Mouse (Mus musculus) kidney, adult 9 months (tissue): ENCODE results near the gene Igfbpl1.
A peak's percentile ranks its signal among the peaks of the same experiment; 100 is the strongest.

Experiments
- DNase-seq: peaks from one replicate; pipeline ENCODE4 v3.0.0; 2022

Igfbpl1 gene

DNA sequence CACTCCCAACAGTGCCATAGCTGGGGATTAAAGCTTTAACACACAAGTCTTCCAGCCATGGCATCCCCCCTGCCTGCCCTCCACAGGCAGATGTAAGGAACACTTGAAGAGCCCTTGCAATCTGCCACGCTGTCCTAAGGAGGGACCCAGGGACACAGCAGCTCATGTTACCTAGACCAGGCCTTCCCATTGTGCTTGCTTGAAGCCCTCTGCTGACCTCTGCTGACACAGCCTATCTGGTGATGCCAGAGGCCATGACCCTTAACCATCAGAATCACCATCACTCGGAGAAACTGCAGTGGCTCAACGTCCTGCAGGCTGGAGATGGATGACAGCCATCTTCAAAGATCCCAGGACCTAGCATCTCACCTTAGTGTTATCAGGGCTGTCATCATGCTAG is 4.7 kb downstream of the Igfbpl1 start:
- no peak for DNase-seq

GRCm38 (mm10) chr4:45820074-45820830 is 6.5 kb downstream of the Igfbpl1 start:
- DNase-seq = peak; percentile 62

DNA sequence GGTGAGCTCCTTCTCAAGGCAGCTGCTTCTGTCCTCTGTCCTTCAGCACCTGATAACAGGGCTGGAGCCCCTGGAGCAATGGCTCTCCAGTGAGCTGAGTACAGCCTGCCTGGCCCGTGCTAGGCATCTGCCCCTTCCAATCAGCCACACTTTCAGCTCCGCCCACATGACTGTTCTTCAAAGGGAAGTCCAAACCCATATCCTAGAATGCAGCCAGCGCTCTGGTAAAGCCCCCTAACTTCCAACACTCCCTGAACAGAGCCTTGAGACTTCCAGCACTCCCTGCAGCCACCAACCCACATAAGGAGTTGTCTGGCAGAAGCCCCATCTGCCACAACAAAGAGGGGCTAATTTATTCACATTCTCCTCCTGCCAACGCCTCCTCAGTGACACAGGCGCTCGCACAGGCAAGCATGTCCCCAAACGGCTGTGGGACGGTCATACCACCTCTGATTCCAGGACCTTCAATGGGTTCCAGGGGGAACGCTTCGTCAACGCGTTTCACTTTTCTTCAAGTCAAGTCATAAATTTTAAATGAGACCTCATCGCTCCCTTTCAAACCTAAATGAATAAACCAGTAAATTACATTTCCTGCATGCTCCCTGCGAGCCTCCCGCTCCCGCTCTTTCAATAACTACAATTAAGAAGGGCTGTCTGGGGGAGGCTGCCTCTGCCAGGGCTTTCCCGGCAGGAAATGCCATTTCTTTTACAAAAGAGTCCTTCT is 7.4 kb downstream of the Igfbpl1 start:
- DNase-seq = no peak

GRCm38 (mm10) chr4:45818814-45819207 is 7.9 kb downstream of the Igfbpl1 start:
- no peak for DNase-seq

- DNase-seq = peak; percentile 39
These were observed 11.2 kb downstream of the Igfbpl1 start for GRCm38 (mm10) chr4:45815542-45815941.

DNA sequence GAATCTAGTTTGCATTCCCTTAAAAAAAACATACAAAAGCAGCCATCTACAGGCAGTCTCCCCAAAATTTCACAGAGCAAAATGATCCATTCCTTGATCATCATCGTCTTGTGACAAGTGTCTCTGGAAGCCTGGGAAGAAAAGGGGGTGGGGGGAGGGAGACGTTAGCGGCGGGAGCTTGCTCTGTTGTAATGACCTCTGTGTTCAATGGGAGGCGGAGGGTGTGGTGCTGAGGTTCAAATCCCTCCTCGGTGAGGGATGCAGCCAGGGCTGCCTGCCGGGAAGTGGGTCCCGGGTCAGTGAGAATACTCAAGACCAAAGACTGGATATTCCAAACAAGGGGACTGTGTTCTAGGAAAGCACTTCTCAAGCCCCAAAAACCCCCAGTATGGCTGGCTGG is 15.5 kb downstream of the Igfbpl1 start:
- no peak for DNase-seq

DNA sequence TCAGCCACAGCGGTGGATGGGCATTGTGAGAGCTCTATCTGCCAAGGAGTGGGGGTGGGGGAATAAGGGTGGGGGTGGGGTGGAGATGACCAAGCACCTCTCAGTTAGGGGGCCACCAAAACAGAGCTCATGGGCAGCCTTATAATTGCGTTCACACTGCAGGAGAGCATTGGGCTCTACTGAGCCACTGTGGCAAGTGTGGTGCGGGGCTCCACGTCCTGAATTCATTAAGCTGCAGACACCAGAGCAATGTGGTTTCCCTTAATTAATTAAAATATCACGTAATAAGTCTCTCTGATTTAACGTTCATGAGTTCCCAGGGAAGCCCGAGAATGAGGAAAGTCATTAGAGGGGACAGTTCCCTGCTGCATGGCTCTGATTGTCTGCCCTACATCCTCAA is 18.7 kb downstream of the Igfbpl1 start:
- DNase-seq = no peak

- no peak for DNase-seq
These were observed 23.8 kb downstream of the Igfbpl1 start for GRCm38 (mm10) chr4:45802900-45803299.

DNA sequence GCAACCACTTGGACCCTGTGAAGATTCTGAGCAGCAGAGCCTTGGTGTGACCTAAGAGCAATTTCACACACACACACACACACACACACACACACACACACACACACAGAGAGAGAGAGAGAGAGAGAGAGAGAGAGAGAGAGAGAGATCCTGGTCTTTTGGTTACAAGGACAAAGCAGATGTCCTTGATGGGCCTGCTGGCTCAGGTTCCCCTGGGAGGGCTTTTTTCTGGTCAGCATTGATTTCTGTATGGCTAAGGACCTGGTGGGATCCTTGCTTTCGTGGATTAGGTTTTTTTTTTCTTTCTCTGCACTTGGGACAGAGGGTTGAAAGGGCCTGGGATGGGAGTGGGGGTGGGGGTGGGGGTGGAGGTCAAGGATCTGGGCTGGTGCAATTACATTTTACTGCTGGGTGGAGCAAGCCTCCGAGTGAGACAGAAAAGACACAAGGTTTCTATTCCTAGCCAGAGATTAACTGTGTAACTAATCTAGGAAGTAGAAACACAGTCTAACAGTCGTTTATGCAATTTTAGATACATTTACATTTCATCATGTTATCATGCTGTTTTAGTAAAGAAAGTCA is 26.7 kb downstream of the Igfbpl1 start:
- no peak for DNase-seq

GRCm38 (mm10) chr4:45798964-45799363 is 27.8 kb downstream of the Igfbpl1 start, which contains the start of gene Aldh1b1:
TSS of gene Aldh1b1 (plus strand) at chr4:45799022.
- peak; percentile 66 for DNase-seq

DNA sequence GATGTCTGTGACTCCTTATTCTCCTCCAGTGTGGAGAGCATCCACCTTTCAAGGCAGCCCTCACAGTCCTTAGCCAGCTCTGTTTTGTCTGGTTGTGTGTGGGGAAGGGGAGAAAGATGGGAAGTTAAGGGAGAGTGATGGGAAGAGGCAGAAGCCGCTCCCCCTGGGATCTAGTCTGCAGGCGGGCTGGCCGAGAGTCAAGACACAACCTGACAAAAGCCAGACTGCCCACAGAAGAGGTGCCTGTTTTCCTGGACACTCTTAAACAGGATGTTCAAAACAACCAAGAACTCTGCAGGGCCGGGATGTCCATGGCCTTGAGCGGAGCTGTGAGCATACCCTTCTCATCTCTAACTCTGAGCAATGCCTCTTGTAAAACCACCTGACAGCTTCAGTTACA is 30.0 kb downstream of the Igfbpl1 start:
- no peak for DNase-seq

GRCm38 (mm10) chr4:45795191-45795811 is 31.4 kb downstream of the Igfbpl1 start:
- DNase-seq = peak; percentile 19

- no peak for DNase-seq
These were observed 36.7 kb downstream of the Igfbpl1 start for GRCm38 (mm10) chr4:45790018-45790417.

DNA sequence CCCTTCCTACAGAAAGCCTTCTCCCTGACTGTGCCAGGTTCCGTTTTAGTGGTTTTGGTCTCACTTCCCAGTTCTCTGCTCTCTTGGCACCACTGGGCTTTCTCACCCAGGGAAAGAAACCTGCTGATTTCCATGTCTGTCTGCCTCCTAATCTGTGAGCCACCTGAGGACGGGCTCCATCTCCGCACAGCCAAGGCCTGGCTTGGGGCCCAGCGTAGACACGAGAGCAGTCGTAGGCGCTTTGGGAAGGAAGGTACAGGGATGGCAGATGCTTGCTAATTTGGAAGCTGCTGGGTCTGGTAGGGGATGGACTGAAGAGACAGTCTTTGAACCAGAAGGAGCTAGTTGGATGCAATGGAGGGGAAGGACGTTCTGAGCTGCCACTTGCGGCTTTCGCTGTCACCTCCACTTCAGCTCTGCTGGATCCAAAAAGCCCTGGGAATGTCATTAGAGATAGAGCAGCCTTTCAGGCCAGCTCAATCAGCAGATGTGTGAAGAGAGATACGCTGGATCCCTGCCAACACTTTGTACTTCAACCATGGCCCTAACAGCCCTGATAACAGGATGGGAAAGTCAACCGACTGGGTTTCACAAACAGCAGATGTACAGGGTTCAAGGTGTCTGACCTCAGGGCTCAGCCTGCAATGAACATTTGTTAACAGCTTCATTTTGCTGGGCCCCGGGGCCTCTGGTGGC is 37.3 kb downstream of the Igfbpl1 start:
- peak; percentile 11 for DNase-seq

DNA sequence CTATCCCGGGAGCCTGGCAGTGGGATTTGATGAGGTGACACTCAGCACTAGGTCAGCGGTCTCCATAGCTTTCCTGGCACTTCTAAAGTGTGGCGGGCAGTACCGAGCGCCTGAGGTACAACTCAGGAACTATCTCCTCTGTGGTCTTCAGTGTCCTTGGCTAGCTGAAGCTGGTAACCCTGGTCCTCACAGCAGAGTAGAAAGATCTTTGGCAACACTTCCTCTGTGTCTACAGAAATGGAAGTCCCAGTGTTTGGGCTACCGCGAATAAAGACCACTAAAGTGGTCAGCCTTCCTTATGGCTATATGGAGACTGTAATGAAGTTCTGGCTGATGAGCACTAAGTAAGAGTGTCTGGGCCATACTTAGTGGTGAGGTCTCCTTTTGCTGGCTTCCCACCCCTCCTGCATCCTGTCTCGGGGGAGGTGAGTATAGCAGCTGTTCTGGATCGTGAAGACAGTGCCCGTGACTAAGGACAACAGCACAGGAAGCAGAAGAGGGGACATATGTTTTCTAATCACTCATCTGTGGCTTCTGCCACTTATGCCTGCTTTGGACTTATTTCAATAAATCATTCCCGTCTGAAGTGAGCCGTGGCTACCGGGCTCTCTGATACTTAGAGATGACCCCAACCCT is 38.2 kb downstream of the Igfbpl1 start:
- no peak for DNase-seq

GRCm38 (mm10) chr4:45786674-45787073 is 40.0 kb downstream of the Igfbpl1 start:
- DNase-seq = no peak

DNA sequence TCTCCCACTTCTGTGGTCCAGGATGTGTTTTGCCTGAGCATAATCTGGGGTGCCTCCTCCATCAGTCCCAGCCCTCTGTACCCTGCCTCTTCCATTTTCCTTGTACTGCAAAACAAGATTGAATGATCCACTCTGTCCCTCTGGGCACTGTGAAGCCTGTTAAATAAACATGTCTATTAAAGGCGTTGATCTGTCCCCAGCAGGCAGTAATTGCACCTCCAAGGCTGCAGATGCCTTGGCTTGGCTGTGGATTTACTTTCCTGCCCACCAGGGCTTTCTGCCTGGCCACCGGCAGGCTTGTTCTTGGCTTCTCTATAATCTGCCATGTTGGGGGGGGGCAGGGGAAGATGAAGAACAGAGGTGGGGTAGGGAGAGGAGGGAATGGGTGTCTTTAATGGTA is 40.8 kb downstream of the Igfbpl1 start:
- DNase-seq = no peak

DNA sequence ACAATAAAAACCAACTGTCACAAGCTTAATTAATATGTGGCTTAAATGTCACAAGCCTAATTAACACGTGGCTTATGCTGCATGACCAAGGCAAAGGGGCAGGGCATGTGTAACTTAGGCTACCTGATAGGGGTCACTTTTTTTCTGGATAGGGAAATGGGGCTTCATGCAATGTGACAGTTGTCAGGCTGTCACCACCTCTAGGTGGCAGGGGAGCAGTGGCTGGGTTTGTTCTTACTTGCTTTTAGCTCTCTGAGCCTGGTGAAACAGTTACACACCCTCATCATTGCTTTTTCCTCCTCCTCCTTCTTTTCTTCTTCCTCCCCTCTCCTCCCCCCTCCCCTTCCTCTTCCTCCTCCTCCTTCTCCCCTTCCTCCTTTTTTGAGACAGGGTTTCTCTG is 43.1 kb downstream of the Igfbpl1 start:
- DNase-seq = no peak

DNA sequence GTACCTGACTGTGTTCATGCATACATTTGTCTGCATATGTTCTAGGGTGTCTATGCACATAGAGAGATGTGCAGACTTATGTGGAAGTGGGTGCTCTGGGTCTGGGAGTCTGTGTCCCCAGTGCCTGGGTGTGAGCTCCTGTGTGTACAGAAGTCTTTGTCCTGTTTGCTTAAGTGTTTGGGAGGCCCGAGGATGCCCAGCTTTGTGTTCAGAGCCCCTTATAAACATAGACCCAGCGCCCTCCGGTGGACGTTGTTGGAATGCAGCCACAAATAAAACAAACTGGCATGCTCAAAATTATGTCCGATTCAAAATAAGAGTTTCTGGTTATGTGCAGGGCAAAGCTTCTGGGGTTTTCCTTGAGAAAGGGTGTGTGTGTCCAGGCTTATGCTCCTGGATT is 55.1 kb downstream of the Igfbpl1 start:
- DNase-seq = peak; percentile 48

GRCm38 (mm10) chr4:45771173-45771572 is 55.5 kb downstream of the Igfbpl1 start:
- DNase-seq = no peak

DNA sequence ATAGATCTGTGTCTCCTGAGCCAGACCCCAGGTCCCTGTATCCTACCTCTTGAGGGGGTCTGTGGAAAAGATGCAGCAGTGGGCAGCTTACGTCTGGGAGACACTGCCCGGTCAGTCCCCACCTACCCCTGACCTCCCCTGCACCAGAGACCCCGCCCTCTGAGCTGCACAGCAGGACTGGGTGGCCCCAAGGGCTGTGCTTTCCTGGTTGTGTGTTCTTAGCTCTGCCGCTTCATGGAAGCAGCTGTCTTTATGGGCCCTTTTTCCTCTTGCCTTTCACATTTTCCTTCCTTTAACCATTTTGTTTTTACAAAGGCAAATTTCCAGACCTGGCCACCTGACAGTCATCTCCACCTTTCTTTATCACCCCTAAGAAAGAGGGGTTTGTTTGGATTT is 56.1 kb downstream of the Igfbpl1 start:
- no peak for DNase-seq
